ENCODE assay signal across 32 mouse cellular contexts in genomic region chr9:69588846-69589245, GRCm38 (mm10).
"Had no signal": no experiment of that assay in that cellular context is flagged by ENCODE, and none has a peak within 500 bp of the region (broad histone marks: within the 10 kb centered on the region; RNA-seq: fewer than 3 reads in every experiment).

No protein-coding gene starts in this region.

- H3K9me3 ChIP-seq: heart, embryonic 15.5 days; hindbrain, embryonic 10.5 days; hindbrain, embryonic 12.5 days; hindbrain, embryonic 13.5 days; hindbrain, embryonic 15.5 days; intestine, embryonic 15.5 days; kidney, embryonic 15.5 days had no signal

- H3K27me3 ChIP-seq: heart, embryonic 12.5 days; heart, embryonic 13.5 days; heart, embryonic 15.5 days; hindbrain, embryonic 12.5 days; hindbrain, embryonic 13.5 days; hindbrain, embryonic 15.5 days; intestine, embryonic 15.5 days; kidney, embryonic 15.5 days had no signal

- H3K36me3 ChIP-seq: heart, embryonic 12.5 days; heart, embryonic 13.5 days; heart, embryonic 15.5 days; hindbrain, embryonic 10.5 days; hindbrain, embryonic 12.5 days; hindbrain, embryonic 13.5 days; hindbrain, embryonic 15.5 days; intestine, embryonic 15.5 days; kidney, embryonic 15.5 days had no signal

- ATAC-seq: hindbrain, embryonic 16.5 days; hindbrain, postnatal 0 days; inflammation-experienced regulatory T-cells, adult 6 months; intestine, embryonic 15.5 days; intestine, embryonic 16.5 days; intestine, postnatal 0 days had no signal

- H3K9ac ChIP-seq: heart, embryonic 12.5 days; heart, embryonic 13.5 days; heart, embryonic 15.5 days; hindbrain, embryonic 12.5 days; hindbrain, embryonic 13.5 days; hindbrain, embryonic 14.5 days; hindbrain, embryonic 15.5 days; intestine, embryonic 15.5 days; kidney, embryonic 15.5 days had no signal

- H3K27ac ChIP-seq: heart, adult 2 months; heart, embryonic 13.5 days; heart, embryonic 15.5 days; hindbrain, embryonic 10.5 days; hindbrain, embryonic 12.5 days; hindbrain, embryonic 13.5 days; hindbrain, embryonic 14.5 days; hindbrain, embryonic 15.5 days; hindbrain, postnatal 0 days; intestine, embryonic 15.5 days; kidney, embryonic 15.5 days; kidney, postnatal 0 days; layer of hippocampus, adult 2 months; left cerebral cortex, adult 2 months had no signal

- H3K4me2 ChIP-seq: heart, embryonic 12.5 days; heart, embryonic 13.5 days; heart, embryonic 15.5 days; hindbrain, embryonic 12.5 days; hindbrain, embryonic 13.5 days; hindbrain, embryonic 14.5 days; hindbrain, embryonic 15.5 days; intestine, embryonic 15.5 days; kidney, embryonic 15.5 days had no signal

- DNase-seq: heart, adult 2 months; heart, postnatal 10 days; heart, postnatal 14 days; heart, postnatal 4 days; kidney, adult 11 months; kidney, adult 18-20 months; kidney, adult 2 months; kidney, adult 8-10 months; kidney, adult 9 months; kidney, postnatal 14 days; kidney, postnatal 25 days; kidney, postnatal 4 days; layer of hippocampus, adult 9-11 months; layer of hippocampus, postnatal 36 days had no signal

- H3K4me3 ChIP-seq: heart, adult 2 months; heart, embryonic 12.5 days; heart, embryonic 13.5 days; heart, embryonic 15.5 days; hindbrain, embryonic 10.5 days; hindbrain, embryonic 12.5 days; hindbrain, embryonic 13.5 days; hindbrain, embryonic 15.5 days; intestine, embryonic 15.5 days; kidney, embryonic 15.5 days; layer of hippocampus, adult 2 months; left cerebral cortex, adult 2 months had no signal

- H3K4me1 ChIP-seq: heart, embryonic 12.5 days; heart, embryonic 13.5 days; heart, embryonic 15.5 days; hindbrain, embryonic 10.5 days; hindbrain, embryonic 12.5 days; hindbrain, embryonic 15.5 days; intestine, embryonic 15.5 days; kidney, embryonic 15.5 days had no signal
